Mouse (Mus musculus): ENCODE data around the gene Nrip1. TPM values are rescaled to one million over a fixed set of nuclear protein-coding genes. Genes with fewer than 3 reads are reported as not detected.

Nrip1 gene
- total RNA-seq, 2 experiments from 2014 or later: 23.4 to 27.3 TPM

DNA sequence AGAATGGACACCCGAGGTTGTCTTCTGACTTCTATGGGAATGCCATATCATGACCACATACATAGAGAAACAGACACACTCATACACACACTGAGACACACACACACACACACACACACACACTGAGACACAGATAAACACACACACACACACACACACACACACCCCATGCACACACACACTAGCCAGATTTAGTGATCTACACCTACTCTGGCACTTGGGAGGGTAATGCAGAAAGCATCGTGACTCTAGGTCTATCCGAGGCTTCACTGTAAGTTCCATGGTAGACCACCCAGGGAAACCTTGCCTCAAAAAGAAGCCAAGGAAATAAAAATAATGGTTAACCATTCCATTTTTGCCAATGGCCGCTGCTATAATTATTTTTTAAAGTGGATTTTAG, 134.8 kb downstream of the Nrip1 start:
- no peak for DNase-seq (ENCODE audit: low spot score)
- intact Hi-C loops (cut with DNase I): no loop called here

Data from heart, postnatal 25 days (tissue).